Mouse (Mus musculus) CH12.LX (cell line): ENCODE results near the gene Dctpp1. TPM values are rescaled to one million over a fixed set of nuclear protein-coding genes. Genes with fewer than 3 reads are reported as not detected.

Experiments
- DNase-seq: peaks from one replicate; pipeline ENCODE4 v3.0.0-alpha.2; 2013; ENCODE audit errors: extremely low read depth
- H3K27ac ChIP-seq: 2 replicates; pipeline ENCODE4 v1.5.1; 2012; ENCODE audit warnings: low read depth, mild to moderate bottlenecking, control low read depth, moderate library complexity; ENCODE audit not compliant: insufficient read depth
- H3K27me3 ChIP-seq: replicated peaks from 2 replicates; pipeline ENCODE3; 2012; ENCODE audit warnings: inconsistent platforms
- H3K36me3 ChIP-seq, 2 experiments: replicated peaks in 1 of 2; 2 replicates each; pipeline versions ENCODE3 to v1.6.1; 2012; ENCODE audit warnings: inconsistent platforms in 1 of 2, low read length in 1 of 2, mild to moderate bottlenecking in 1 of 2, mixed read lengths in 1 of 2, moderate library complexity in 1 of 2; ENCODE audit not compliant: control insufficient read depth in 1 of 2, insufficient read depth in 1 of 2
- H3K4me1 ChIP-seq, 2 experiments: 2 replicates each; pipeline ENCODE4 v1.6.1; 2012; ENCODE audit warnings: inconsistent platforms in 1 of 2, moderate library complexity in 1 of 2; ENCODE audit not compliant: insufficient read depth in 2 of 2, control insufficient read depth in 1 of 2
- H3K4me2 ChIP-seq: 2 replicates; pipeline ENCODE4 v1.6.1; 2012; ENCODE audit warnings: low read depth, mild to moderate bottlenecking, control low read depth; ENCODE audit not compliant: poor library complexity, insufficient read depth, severe bottlenecking
- H3K4me3 ChIP-seq, 3 experiments: fragments of 150-350 bp in 1 of 3; sonication (generic) in 1 of 3; replicated peaks in 1 of 3; 2 replicates each; pipeline versions ENCODE3 to v1.5.1; 2011 to 2012; ENCODE audit warnings: low read depth in 2 of 3, low read length in 2 of 3, mild to moderate bottlenecking in 2 of 3, moderate library complexity in 2 of 3, control low read depth in 1 of 3, improper control_type of control experiment in 1 of 3, inconsistent platforms in 1 of 3, mixed read lengths in 1 of 3; ENCODE audit not compliant: poor library complexity in 1 of 3
- H3K79me2 ChIP-seq: replicated peaks from 2 replicates; pipeline ENCODE4 v1.6.1; 2012; ENCODE audit warnings: mild to moderate bottlenecking, moderate library complexity; ENCODE audit not compliant: control insufficient read depth, poor library complexity, insufficient read depth, severe bottlenecking; ENCODE audit errors: extremely low read depth
- H3K9ac ChIP-seq: 2 replicates; pipeline ENCODE4 v1.6.1; 2012; ENCODE audit warnings: low read depth, mild to moderate bottlenecking, control low read depth, moderate library complexity; ENCODE audit not compliant: insufficient read depth
- H3K9me3 ChIP-seq: replicated peaks from 2 replicates; pipeline ENCODE3; 2012; ENCODE audit warnings: low read length, inconsistent platforms, mixed read lengths
- BHLHE40 ChIP-seq: IDR thresholded peaks from 2 replicates; pipeline ENCODE4 v1.6.1; 2011; ENCODE audit warnings: mild to moderate bottlenecking, low read depth, low read length, improper control_type of control experiment
- CHD1 ChIP-seq: IDR thresholded peaks from 2 replicates; pipeline ENCODE4 v1.6.1; 2012; ENCODE audit warnings: low read depth, low read length, improper control_type of control experiment, inconsistent platforms
- CHD2 ChIP-seq: IDR thresholded peaks from 2 replicates; pipeline ENCODE4 v1.6.1; 2011; ENCODE audit warnings: low read length, improper control_type of control experiment
- CTCF ChIP-seq, 2 experiments: IDR thresholded peaks in 1 of 2; conservative IDR thresholded peaks in 1 of 2; 2 replicates each; pipeline ENCODE4 v1.5.1; 2011 to 2012; ENCODE audit warnings: low read depth in 2 of 2, low read length in 2 of 2, improper control_type of control experiment in 1 of 2, inconsistent platforms in 1 of 2, mild to moderate bottlenecking in 1 of 2, moderate library complexity in 1 of 2
- E2F4 ChIP-seq: IDR thresholded peaks from 2 replicates; pipeline ENCODE4 v1.6.1; 2011; ENCODE audit warnings: low read depth, low read length, improper control_type of control experiment; ENCODE audit not compliant: insufficient replicate concordance
- ELF1 ChIP-seq: IDR thresholded peaks from 2 replicates; pipeline ENCODE4 v1.6.1; 2014; ENCODE audit warnings: low read depth, mild to moderate bottlenecking, inconsistent platforms, low read length, improper control_type of control experiment
- EP300 ChIP-seq: IDR thresholded peaks from 2 replicates; pipeline ENCODE4 v1.6.1; 2011; ENCODE audit warnings: low read length, improper control_type of control experiment
- ETS1 ChIP-seq: conservative IDR thresholded peaks from 2 replicates; pipeline ENCODE4 v1.6.1; 2012; ENCODE audit warnings: low read depth, mild to moderate bottlenecking, inconsistent platforms, low read length, improper control_type of control experiment, moderate library complexity
- GABPA ChIP-seq: IDR thresholded peaks from 2 replicates; pipeline ENCODE4 v1.6.1; 2012; ENCODE audit warnings: low read depth, low read length, improper control_type of control experiment, inconsistent platforms; ENCODE audit not compliant: insufficient replicate concordance
- HCFC1 ChIP-seq: IDR thresholded peaks from 2 replicates; pipeline ENCODE4 v1.6.1; 2012; ENCODE audit warnings: low read depth, mild to moderate bottlenecking, inconsistent platforms, low read length, improper control_type of control experiment
- IRF4 ChIP-seq: IDR thresholded peaks from 2 replicates; pipeline ENCODE4 v1.6.1; 2014; ENCODE audit warnings: low read depth, mild to moderate bottlenecking, inconsistent platforms, low read length, improper control_type of control experiment
- JUN ChIP-seq: IDR thresholded peaks from 2 replicates; pipeline ENCODE4 v1.6.1; 2011; ENCODE audit warnings: low read depth, mild to moderate bottlenecking, low read length, improper control_type of control experiment, moderate library complexity; ENCODE audit not compliant: insufficient read depth
- JUND ChIP-seq: conservative IDR thresholded peaks from 2 replicates; pipeline ENCODE4 v1.6.1; 2011; ENCODE audit warnings: low read depth, low read length, improper control_type of control experiment
- KAT2A ChIP-seq: IDR thresholded peaks from 2 replicates; pipeline ENCODE4 v1.6.1; 2012; ENCODE audit warnings: low read length, improper control_type of control experiment, inconsistent platforms; ENCODE audit not compliant: insufficient replicate concordance
- MAFK ChIP-seq: IDR thresholded peaks from 2 replicates; pipeline ENCODE4 v1.6.1; 2011; ENCODE audit warnings: low read length, improper control_type of control experiment; ENCODE audit not compliant: insufficient replicate concordance
- MAX ChIP-seq: IDR thresholded peaks from 2 replicates; pipeline ENCODE4 v1.6.1; 2011; ENCODE audit warnings: low read length, improper control_type of control experiment
- MAZ ChIP-seq: IDR thresholded peaks from 2 replicates; pipeline ENCODE4 v1.6.1; 2012; ENCODE audit warnings: low read depth, mild to moderate bottlenecking, inconsistent platforms, low read length, improper control_type of control experiment, moderate library complexity
- MEF2A ChIP-seq: IDR thresholded peaks from 2 replicates; pipeline ENCODE4 v1.6.1; 2014; ENCODE audit warnings: low read depth, mild to moderate bottlenecking, inconsistent platforms, low read length, improper control_type of control experiment, borderline replicate concordance
- MXI1 ChIP-seq: IDR thresholded peaks from 2 replicates; pipeline ENCODE4 v1.6.1; 2011; ENCODE audit warnings: mild to moderate bottlenecking, low read depth, low read length, improper control_type of control experiment
- MYC ChIP-seq: IDR thresholded peaks from 2 replicates; pipeline ENCODE4 v1.6.1; 2011; ENCODE audit warnings: low read depth, mild to moderate bottlenecking, improper control_type of control experiment, low read length
- NELFE ChIP-seq: IDR thresholded peaks from 2 replicates; pipeline ENCODE4 v1.6.1; 2011; ENCODE audit warnings: low read depth, low read length, improper control_type of control experiment
- NRF1 ChIP-seq: IDR thresholded peaks from 2 replicates; pipeline ENCODE4 v1.6.1; 2014; ENCODE audit warnings: low read depth, mild to moderate bottlenecking, inconsistent platforms, low read length, improper control_type of control experiment, moderate library complexity
- PAX5 ChIP-seq: IDR thresholded peaks from 2 replicates; pipeline ENCODE4 v1.6.1; 2012; ENCODE audit warnings: low read length, inconsistent platforms, mixed read lengths
- POLR2A ChIP-seq: IDR thresholded peaks from 2 replicates; pipeline ENCODE4 v1.6.1; 2011; ENCODE audit warnings: low read depth, mild to moderate bottlenecking, improper control_type of control experiment, low read length
- POLR2AphosphoS2 ChIP-seq: IDR thresholded peaks from 2 replicates; pipeline ENCODE4 v1.6.1; 2011; ENCODE audit warnings: low read depth, low read length, improper control_type of control experiment
- RAD21 ChIP-seq: IDR thresholded peaks from 2 replicates; pipeline ENCODE4 v1.6.1; 2011; ENCODE audit warnings: low read depth, mild to moderate bottlenecking, low read length, improper control_type of control experiment, moderate library complexity
- RCOR1 ChIP-seq: conservative IDR thresholded peaks from 2 replicates; pipeline ENCODE4 v1.6.1; 2012; ENCODE audit warnings: low read depth, mild to moderate bottlenecking, inconsistent platforms, low read length, improper control_type of control experiment
- SIN3A ChIP-seq: IDR thresholded peaks from 2 replicates; pipeline ENCODE4 v1.6.1; 2012; ENCODE audit warnings: low read length, improper control_type of control experiment, inconsistent platforms
- SMC3 ChIP-seq: IDR thresholded peaks from 2 replicates; pipeline ENCODE4 v1.6.1; 2011; ENCODE audit warnings: low read depth, low read length, improper control_type of control experiment
- TBP ChIP-seq: conservative IDR thresholded peaks from 2 replicates; pipeline ENCODE4 v1.6.1; 2011; ENCODE audit warnings: low read depth, low read length, improper control_type of control experiment
- TCF12 ChIP-seq: IDR thresholded peaks from 2 replicates; pipeline ENCODE4 v1.6.1; 2014; ENCODE audit warnings: low read depth, mild to moderate bottlenecking, inconsistent platforms, low read length, improper control_type of control experiment
- UBTF ChIP-seq: IDR thresholded peaks from 2 replicates; pipeline ENCODE4 v1.6.1; 2012; ENCODE audit warnings: low read depth, mild to moderate bottlenecking, inconsistent platforms, low read length, improper control_type of control experiment, moderate library complexity
- USF1 ChIP-seq: IDR thresholded peaks from 2 replicates; pipeline ENCODE4 v1.6.1; 2014; ENCODE audit warnings: low read depth, mild to moderate bottlenecking, inconsistent platforms, low read length, improper control_type of control experiment
- USF2 ChIP-seq: conservative IDR thresholded peaks from 2 replicates; pipeline ENCODE4 v1.6.1; 2011; ENCODE audit warnings: low read depth, low read length, improper control_type of control experiment
- ZC3H11A ChIP-seq: IDR thresholded peaks from 2 replicates; pipeline ENCODE4 v1.6.1; 2012; ENCODE audit warnings: low read depth, mild to moderate bottlenecking, inconsistent platforms, low read length, improper control_type of control experiment
- ZKSCAN1 ChIP-seq: IDR thresholded peaks from 2 replicates; pipeline ENCODE4 v1.6.1; 2012; ENCODE audit warnings: low read depth, inconsistent platforms, low read length, improper control_type of control experiment, borderline replicate concordance
- ZMIZ1 ChIP-seq: IDR thresholded peaks from 2 replicates; pipeline ENCODE4 v1.6.1; 2012; ENCODE audit warnings: low read depth, mild to moderate bottlenecking, inconsistent platforms, low read length, improper control_type of control experiment
- ZNF384 ChIP-seq: IDR thresholded peaks from 2 replicates; pipeline ENCODE4 v1.6.1; 2012; ENCODE audit warnings: low read depth, low read length, improper control_type of control experiment, inconsistent platforms
- dilution Hi-C: fragments of 300-500 bp; cut with MboI; formaldehyde crosslinking; loops from 2 replicates; pipeline ENCODE4 v1.14.3; 2020; ENCODE audit warnings: low sequenced_read_pairs; ENCODE audit not compliant: extremely low pct_unique_long_range_greater_than_20kb, extremely low pct_ligation_motif_present
- in situ Hi-C: fragments of 300-500 bp; cut with MboI; formaldehyde crosslinking; loops from 3 replicates; pipeline ENCODE4 v1.14.3; 2019; ENCODE audit warnings: low sequenced_read_pairs, low pct_ligation_motif_present, low pct_unique_long_range_greater_than_20kb, mixed read lengths
- polyA plus RNA-seq: library from polyadenylated mRNA; unstranded; fragments of >175 nt; gene quantifications from 2 replicates; pipeline ENCODE4 v1.2.1, GENCODE M21; 2012; ENCODE audit warnings: low read depth; ENCODE audit not compliant: insufficient read length
- total RNA-seq, 2 experiments: library from RNA; depleted of rRNA; stranded (reverse); fragments of 300-350 nt in 1 of 2; fragments of >200 nt in 1 of 2; gene quantifications; 2 replicates each; pipeline ENCODE4 v1.2.3; 2012 to 2014

Gene Dctpp1
- total and polyA plus RNA-seq, 3 experiments: 197 to 296 (median 221) TPM

DNA sequence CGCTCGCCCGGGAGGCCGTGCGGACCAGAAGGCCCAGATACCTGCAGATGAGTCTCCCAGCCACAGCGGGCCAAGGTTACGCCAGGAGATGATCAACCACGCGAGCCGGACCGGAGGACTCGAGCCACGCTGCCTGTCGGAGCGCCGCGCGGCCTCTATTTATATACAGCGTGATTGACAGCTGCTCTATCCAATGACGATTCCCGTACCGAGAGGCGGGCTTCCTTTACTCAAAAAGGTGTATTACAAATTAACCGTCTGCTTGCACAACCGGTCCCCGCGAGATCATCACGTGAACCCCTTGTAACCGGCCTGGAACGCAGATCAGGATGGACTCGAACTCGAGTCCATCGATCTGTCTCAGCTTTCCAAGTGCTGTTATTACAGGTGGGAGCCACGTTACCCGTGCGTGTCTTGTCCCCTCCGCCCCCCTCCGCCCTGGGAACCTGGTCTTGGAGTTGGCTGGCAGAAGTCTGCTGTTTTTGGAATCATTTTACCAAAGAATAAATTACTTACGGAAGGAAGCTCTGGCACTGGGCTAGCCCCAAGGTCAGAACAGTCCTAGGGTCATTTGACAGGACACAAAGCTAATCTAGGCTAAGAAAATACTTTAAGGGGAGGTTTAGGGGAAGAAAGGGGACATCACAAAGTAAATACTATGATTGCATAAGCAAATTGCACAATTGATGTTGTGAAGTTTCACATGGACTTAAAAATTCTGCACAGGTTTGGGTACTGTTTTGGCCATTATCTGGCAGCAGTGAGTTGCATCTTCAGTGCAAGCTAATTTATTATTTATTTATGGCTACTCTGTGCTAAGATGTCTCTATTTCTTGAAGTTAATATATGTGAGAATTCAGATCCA, 13.6 kb upstream of the Dctpp1 start, which contains the start of gene Sephs2:
Gene Sephs2 (minus strand): TSS at position 131 of the 865 bp plus-strand sequence.
- peak within 1 kb of the TSS; percentile 79 for H3K4me2 ChIP-seq
- no peaks in the 10 kb centered on the region for H3K27me3 ChIP-seq
- H3K9me3 ChIP-seq: peaks cover 3% of the 10 kb centered on the region
- peak within 1 kb of the TSS; percentile 78 for H3K27ac ChIP-seq
- peak; percentile 95 for DNase-seq
- H3K4me1 ChIP-seq: peaks cover 21 to 60% of the 10 kb centered on the region in 2 experiments
- peaks cover 33% of the 10 kb centered on the region for H3K79me2 ChIP-seq
- H3K9ac ChIP-seq: peak within 1 kb of the TSS; percentile 93
- no peak for TF ChIP-seq SMC3
- TF ChIP-seq CHD2: peak; percentile 95
- TF ChIP-seq IRF4: peak; percentile 75
- peak; percentile 95 for TF ChIP-seq POLR2AphosphoS2
- peak; percentile 66 for TF ChIP-seq USF2
- TF ChIP-seq KAT2A: no peak
- TF ChIP-seq MYC: peak; percentile 98
- no peak for TF ChIP-seq CTCF (conservative IDR thresholded peaks at IDR 0.05 in 1 of 2, IDR thresholded peaks at IDR 0.05 in 1 of 2; ENCODE audit: low read depth in 2 of 2, low read length in 2 of 2)
- TF ChIP-seq GABPA: no peak
- TF ChIP-seq MAX: peak; percentile 94
- no peak; the same call in 1 of the 2 replicates for TF ChIP-seq CHD1
- TF ChIP-seq ELF1: peak; percentile 76
- TF ChIP-seq TBP: peak; percentile 99
- TF ChIP-seq MEF2A: peak; percentile 63; the same call in 1 of the 2 replicates
- no peak for TF ChIP-seq ZC3H11A
- TF ChIP-seq HCFC1: peak; percentile 69
- peak; percentile 95 for TF ChIP-seq MXI1
- TF ChIP-seq ZMIZ1: peak; percentile 99
- peak; percentile 100 for TF ChIP-seq POLR2A
- TF ChIP-seq ETS1: peak; percentile 65; the same call in 1 of the 2 replicates
- TF ChIP-seq NELFE: peak; percentile 99
- 0 out of 2 replicates have a peak, but pooled peaks have one; percentile 27 for TF ChIP-seq MAZ
- no peak; the same call in 1 of the 2 replicates for TF ChIP-seq RCOR1
- peak; percentile 98 for TF ChIP-seq BHLHE40
- TF ChIP-seq JUND: no peak
- TF ChIP-seq EP300: no peak
- TF ChIP-seq RAD21: no peak
- peak; percentile 79 for TF ChIP-seq USF1
- TF ChIP-seq JUN: no peak
- no peak for TF ChIP-seq NRF1
- no peak for TF ChIP-seq PAX5
- no peak for TF ChIP-seq MAFK
- peak; percentile 81; the same call in 1 of the 2 replicates for TF ChIP-seq SIN3A
- TF ChIP-seq ZKSCAN1: no peak
- TF ChIP-seq E2F4: peak; percentile 81; the same call in 1 of the 2 replicates
- no peak for TF ChIP-seq UBTF
- peak; percentile 85 for TF ChIP-seq TCF12
- no peak for TF ChIP-seq ZNF384
- peaks cover 17 to 35% of the 10 kb centered on the region in 2 experiments for H3K36me3 ChIP-seq
- dilution Hi-C loops (no loop called here), in situ Hi-C loops (no loop called here)
- H3K4me3 ChIP-seq: peak within 1 kb of the TSS; percentile 85 to 98 (median 98)
